Mouse (Mus musculus): ENCODE measurements around the gene Arhgef33.

Gene Arhgef33

DNA sequence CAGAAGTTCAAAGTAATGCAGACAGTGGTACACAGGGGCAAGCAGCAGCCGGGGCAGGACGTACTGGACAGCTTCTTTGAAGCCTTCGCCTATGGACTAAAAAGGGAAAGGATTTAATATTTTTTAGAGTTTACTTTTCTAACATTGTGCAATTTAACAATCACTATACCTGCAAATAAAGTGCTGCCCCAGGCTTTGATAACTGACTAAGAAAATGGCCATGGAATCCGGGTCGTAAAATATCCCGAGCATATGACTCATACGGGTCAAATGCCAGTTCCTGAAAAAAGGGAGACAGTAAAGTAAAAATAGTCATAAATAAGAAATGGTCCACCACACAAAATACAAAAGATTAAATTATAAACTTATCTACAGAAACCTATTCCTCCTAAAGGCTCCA lies 138.2 kb downstream of the Arhgef33 start:
- CTCF ChIA-PET: no interaction called here

DNA sequence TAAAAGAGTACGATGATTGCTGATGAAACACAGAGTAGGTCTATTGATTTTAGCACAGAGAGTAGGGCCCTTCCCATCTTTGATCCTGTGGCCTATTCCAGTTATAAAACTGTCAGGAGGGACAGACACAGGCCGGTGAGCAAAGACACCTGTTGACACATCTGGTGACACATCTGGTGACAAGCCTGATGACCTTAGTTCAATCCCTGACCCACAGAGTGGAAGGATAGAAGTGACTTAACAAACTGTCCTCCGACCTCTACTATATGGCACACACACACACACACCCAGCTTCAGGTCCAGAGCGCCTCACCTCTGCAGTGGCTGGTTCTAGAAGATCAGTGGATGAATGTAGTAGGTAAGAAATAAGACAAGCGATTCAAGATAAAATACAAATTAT lies 139.3 kb downstream of the Arhgef33 start:
- CTCF ChIA-PET: no interaction called here
